Mouse (Mus musculus): Measurements from ENCODE around the gene Cacna1g. TPM values are rescaled to one million over a fixed set of nuclear protein-coding genes. Genes with fewer than 3 reads are reported as not detected.

Gene Cacna1g
- polyA plus RNA-seq, 1 experiment: 15.6 TPM

GRCm38 (mm10) chr11:94447017-94447416, 27.0 kb downstream of the Cacna1g start:
- DNase-seq (ENCODE audit: low read depth): no peak

- no peak for DNase-seq (ENCODE audit: low read depth)
These were observed 28.7 kb downstream of the Cacna1g start for GRCm38 (mm10) chr11:94445300-94445699.

GRCm38 (mm10) chr11:94444829-94445228, 29.2 kb downstream of the Cacna1g start:
- no peak for DNase-seq (ENCODE audit: low read depth)

GRCm38 (mm10) chr11:94441752-94442151, 32.2 kb downstream of the Cacna1g start:
- no peak for DNase-seq (ENCODE audit: low read depth)

- no peak for DNase-seq (ENCODE audit: low read depth)
These were observed 32.9 kb downstream of the Cacna1g start for GRCm38 (mm10) chr11:94441122-94441521.

- no peak for DNase-seq (ENCODE audit: low read depth)
These were observed 33.6 kb downstream of the Cacna1g start for GRCm38 (mm10) chr11:94440421-94440820.

- no peak for DNase-seq (ENCODE audit: low read depth)
These were observed 44.9 kb downstream of the Cacna1g start for GRCm38 (mm10) chr11:94429011-94429651.

- no peak for DNase-seq (ENCODE audit: low read depth)
These were observed 45.7 kb downstream of the Cacna1g start for GRCm38 (mm10) chr11:94428091-94428835.

- no peak for DNase-seq (ENCODE audit: low read depth)
These were observed 48.3 kb downstream of the Cacna1g start for GRCm38 (mm10) chr11:94425656-94426055.

- no peak for DNase-seq (ENCODE audit: low read depth)
These were observed 48.8 kb downstream of the Cacna1g start for GRCm38 (mm10) chr11:94425215-94425614.

- no peak for DNase-seq (ENCODE audit: low read depth)
These were observed 49.6 kb downstream of the Cacna1g start for GRCm38 (mm10) chr11:94424380-94424779.

- no peak for DNase-seq (ENCODE audit: low read depth)
These were observed 50.1 kb downstream of the Cacna1g start for GRCm38 (mm10) chr11:94423855-94424254.

GRCm38 (mm10) chr11:94420991-94421390, 53.0 kb downstream of the Cacna1g start:
- DNase-seq (ENCODE audit: low read depth): no peak

- DNase-seq (ENCODE audit: low read depth): no peak
These were observed 53.7 kb downstream of the Cacna1g start for GRCm38 (mm10) chr11:94420325-94420724.

GRCm38 (mm10) chr11:94419004-94419727, 54.8 kb downstream of the Cacna1g start:
- DNase-seq (ENCODE audit: low read depth): no peak

- no peak for DNase-seq (ENCODE audit: low read depth)
These were observed 60.0 kb downstream of the Cacna1g start for GRCm38 (mm10) chr11:94414042-94414441.

GRCm38 (mm10) chr11:94413516-94413915, 60.5 kb downstream of the Cacna1g start:
- DNase-seq (ENCODE audit: low read depth): no peak

- DNase-seq (ENCODE audit: low read depth): no peak
These were observed 61.0 kb downstream of the Cacna1g start for GRCm38 (mm10) chr11:94412998-94413469.

- DNase-seq (ENCODE audit: low read depth): no peak
These were observed 61.4 kb downstream of the Cacna1g start for GRCm38 (mm10) chr11:94412562-94412961.

- no peak for DNase-seq (ENCODE audit: low read depth)
These were observed 66.1 kb downstream of the Cacna1g start for GRCm38 (mm10) chr11:94407803-94408321.

GRCm38 (mm10) chr11:94405348-94405747, 68.7 kb downstream of the Cacna1g start:
- no peak for DNase-seq (ENCODE audit: low read depth)

GRCm38 (mm10) chr11:94404641-94405260, 69.2 kb downstream of the Cacna1g start:
- DNase-seq (ENCODE audit: low read depth): no peak
